Mouse (Mus musculus): Measurements from ENCODE around the gene Hist1h2bb. TPM values are rescaled to one million over a fixed set of nuclear protein-coding genes. Genes with fewer than 3 reads are reported as not detected.
"Not testable (repeated sequence)": the region's sequence is repeated elsewhere in the genome, so short reads cannot be mapped to it uniquely, and the experiment has no call there.

Gene Hist1h2bb
- polyA plus RNA-seq, 1 experiment from 2014 or later: 4.1 TPM

DNA sequence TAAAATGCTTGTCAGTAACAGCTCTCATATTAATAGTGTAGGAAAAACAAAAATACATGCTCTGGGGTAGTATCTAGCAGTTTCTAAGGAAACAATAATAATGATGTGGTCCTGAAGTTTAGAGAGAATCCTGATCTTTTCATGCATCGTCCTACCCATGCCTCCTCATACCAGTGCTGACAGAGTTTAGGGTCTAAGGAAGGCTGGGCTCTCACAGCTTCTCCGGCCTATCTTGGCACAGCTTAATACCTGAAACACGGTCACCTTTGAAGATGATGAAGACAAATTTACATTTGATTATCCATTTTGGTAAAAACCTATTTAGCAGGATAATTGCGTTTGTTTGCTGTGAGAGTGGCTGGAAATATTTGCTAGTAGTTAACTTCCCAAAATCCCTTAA is 2.6 kb upstream of the Hist1h2bb start:
- H3K4me2 ChIP-seq: peak overlapping the region; percentile 63
- peak overlapping the region; percentile 36 for H3K4me3 ChIP-seq
- ATAC-seq (ENCODE audit: borderline replicate concordance, extremely low read depth, low FRiP score, low TSS enrichment): no peak
- H3K9me3 ChIP-seq: no peaks in the 10 kb centered on the region
- peaks cover 30% of the 10 kb centered on the region for H3K4me1 ChIP-seq
- no peaks in the 10 kb centered on the region for H3K36me3 ChIP-seq
- 25% methylated on average over 4 of the region's 4 CpGs for WGBS
- peak overlapping the region; percentile 98 for H3K27ac ChIP-seq
- H3K9ac ChIP-seq: 0 out of 2 replicates have a peak overlapping the region, but pooled peaks have one; percentile 55
- H3K27me3 ChIP-seq: no peaks in the 10 kb centered on the region

DNA sequence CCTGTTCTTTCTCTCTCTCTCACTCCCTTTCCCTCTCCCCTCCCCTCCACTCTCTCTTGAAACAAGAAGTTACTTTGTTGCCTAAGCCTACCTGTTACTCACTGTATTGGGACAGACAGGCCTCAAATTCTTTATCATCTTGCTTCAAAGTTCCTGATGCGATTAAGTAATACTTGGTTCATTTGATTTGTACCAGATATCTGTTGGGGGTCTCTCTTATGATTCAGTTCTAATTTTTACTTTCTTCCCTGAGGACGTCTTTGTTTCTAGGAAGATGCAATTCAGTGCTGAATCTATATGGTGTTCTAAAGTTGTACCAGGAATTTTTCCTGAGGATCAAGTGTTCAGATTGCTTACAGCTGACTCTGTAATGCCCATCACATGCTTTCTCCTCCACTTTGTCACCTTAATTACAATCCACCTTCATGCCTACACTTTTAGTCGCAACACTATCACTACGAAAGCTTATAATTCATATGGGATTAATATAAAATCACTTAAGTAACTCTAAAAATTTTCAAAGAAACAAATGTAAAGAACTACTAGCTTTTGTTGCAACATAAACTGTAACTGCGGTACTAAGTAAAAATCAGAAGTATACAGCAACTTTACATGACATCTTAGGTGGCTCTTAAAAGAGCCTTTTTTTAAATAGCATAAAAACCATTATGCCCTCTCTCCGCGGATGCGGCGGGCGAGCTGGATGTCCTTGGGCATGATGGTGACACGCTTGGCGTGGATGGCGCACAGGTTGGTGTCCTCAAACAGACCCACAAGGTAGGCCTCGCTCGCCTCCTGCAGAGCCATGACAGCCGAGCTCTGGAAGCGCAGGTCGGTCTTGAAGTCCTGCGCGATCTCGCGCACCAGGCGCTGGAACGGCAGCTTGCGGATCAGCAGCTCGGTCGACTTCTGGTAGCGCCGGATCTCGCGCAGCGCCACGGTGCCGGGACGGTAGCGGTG is 1.8 kb upstream of the Hist1h2bb start:
- peak overlapping the region; percentile 63 for H3K4me2 ChIP-seq
- H3K9me3 ChIP-seq: no peaks in the 10 kb centered on the region
- H3K36me3 ChIP-seq: no peaks in the 10 kb centered on the region
- H3K27me3 ChIP-seq: no peaks in the 10 kb centered on the region
- H3K4me1 ChIP-seq: peaks cover 30% of the 10 kb centered on the region
- under 1% methylated on average over 15 of the region's 36 CpGs for WGBS
- peak overlapping the region; percentile 36 for H3K4me3 ChIP-seq
- H3K9ac ChIP-seq: peak overlapping the region; percentile 55
- ATAC-seq (ENCODE audit: borderline replicate concordance, extremely low read depth, low FRiP score, low TSS enrichment): no peak
- peak overlapping the region; percentile 98 for H3K27ac ChIP-seq

DNA sequence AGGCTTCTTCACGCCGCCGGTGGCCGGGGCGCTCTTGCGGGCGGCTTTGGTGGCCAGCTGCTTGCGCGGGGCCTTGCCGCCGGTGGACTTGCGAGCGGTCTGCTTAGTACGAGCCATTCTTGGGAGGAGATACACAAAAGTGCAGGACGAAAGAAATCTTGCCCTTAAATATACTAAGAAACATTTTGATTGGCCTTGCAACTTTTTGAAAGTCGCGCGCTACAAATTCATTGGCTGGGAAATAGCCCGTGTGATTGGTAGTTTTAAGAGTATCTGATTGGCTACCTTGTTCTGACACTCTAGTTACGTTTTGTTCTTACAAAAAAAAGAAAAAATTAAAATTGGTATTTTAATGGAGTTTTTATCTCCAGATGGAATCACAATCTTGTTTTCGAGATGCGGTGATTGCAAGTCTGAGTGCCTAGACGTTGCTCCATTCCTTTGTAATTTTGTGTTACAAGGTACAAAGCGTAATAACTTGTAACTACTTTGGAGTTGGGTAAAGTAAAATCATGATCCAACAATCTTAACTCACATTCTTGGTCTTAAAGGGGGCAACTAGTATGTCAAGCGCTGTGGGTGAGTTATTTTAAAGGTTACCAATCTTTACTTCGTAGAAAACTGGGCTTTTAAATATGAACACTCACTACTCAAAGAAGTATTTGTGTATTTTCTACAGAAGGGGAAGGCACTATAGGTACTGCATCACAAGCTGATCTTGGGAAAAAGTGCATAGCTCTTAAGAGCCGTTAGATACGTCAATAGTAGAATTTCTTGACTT is 963 bp upstream of the Hist1h2bb start, which contains the start of gene Hist1h3c:
Gene Hist1h3c, minus strand, starts transcription at position 222 of the 781 bp plus-strand sequence.
- Histone ChIP-seq H3K27me3 (no peaks in the 10 kb centered on the region), H3K4me3 (peak within 1 kb of the TSS; percentile 36), H3K4me2 (peak within 1 kb of the TSS; percentile 63), H3K9me3 (no peaks in the 10 kb centered on the region), H3K4me1 (peaks cover 26% of the 10 kb centered on the region), H3K36me3 (no peaks in the 10 kb centered on the region), H3K27ac (peak within 1 kb of the TSS; percentile 98), H3K9ac (peak within 1 kb of the TSS; percentile 55)
- peak; percentile 69 for ATAC-seq (ENCODE audit: borderline replicate concordance, extremely low read depth, low FRiP score, low TSS enrichment)
- WGBS: under 1% methylated on average over 26 of the region's 28 CpGs

DNA sequence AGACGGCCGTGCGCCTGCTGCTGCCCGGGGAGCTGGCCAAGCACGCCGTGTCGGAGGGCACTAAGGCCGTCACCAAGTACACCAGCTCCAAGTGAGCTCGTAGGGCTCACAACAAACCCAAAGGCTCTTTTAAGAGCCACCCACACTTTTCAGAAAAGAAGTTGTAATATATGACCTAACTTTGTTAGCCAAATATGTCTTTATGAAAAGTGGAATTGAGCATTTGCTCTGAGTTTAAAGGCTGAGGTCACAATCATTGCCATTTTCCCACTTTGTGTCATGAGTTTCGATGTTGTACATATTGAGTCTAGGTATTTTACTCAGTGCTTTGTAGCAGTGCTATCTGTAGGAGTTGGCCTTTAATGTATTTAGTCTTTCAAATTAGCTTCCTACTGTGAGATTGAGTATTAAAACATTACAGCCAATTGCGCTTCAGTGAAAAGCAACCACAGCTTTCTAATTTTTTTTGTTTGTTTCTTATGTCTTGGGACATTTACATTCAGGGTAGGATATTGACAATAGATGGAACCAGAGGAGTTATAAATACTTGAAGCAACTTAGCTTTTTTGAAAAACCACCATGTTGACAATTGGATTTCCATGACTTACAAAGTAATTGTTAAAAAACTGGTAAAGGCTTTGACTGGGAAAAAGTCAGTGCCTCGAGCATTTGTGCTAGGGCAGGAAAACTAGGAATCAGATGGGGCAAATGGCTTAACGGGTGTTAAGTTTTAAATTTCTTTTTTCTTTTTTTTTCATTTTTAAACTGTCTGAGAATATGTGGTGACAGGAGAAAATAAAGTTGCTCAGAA is 752 bp downstream of the Hist1h2bb start:
- Histone ChIP-seq H3K9me3 (no peaks in the 10 kb centered on the region), H3K27me3 (no peaks in the 10 kb centered on the region), H3K4me3 (peak overlapping the region; percentile 34), H3K4me2 (peak overlapping the region; percentile 63), H3K4me1 (peaks cover 21% of the 10 kb centered on the region), H3K27ac (peak overlapping the region; percentile 98), H3K9ac (peak overlapping the region; percentile 59), H3K36me3 (no peaks in the 10 kb centered on the region)
- ATAC-seq (ENCODE audit: borderline replicate concordance, extremely low read depth, low FRiP score, low TSS enrichment): peak; percentile 5; the same call in 1 of the 2 replicates
- WGBS: 4% methylated on average over 10 of the region's 13 CpGs

DNA sequence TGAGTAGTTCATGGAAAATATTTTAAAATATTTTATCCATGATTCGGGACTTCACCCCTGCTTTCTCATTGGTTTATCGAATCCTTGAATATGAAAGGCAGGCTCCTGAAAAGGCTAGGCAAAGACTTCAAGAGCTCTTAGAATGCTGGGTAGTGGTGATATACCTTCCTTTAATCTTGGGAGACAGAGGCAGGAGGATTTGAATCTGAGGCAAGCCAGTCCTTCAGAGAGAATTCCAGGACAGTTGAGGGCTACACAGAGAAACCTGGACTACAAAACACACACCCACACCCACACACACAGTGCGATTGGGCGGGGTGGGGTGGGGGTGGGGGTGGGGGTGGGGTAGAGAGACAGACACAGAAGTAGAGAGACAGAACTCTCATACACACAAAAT is 1.4 kb downstream of the Hist1h2bb start:
- Histone ChIP-seq H3K9me3 (no peaks in the 10 kb centered on the region), H3K27ac (peak overlapping the region; percentile 98), H3K4me3 (peak overlapping the region; percentile 34; the same call in 1 of the 2 replicates), H3K4me1 (peaks cover 24% of the 10 kb centered on the region), H3K9ac (peak overlapping the region; percentile 34), H3K27me3 (no peaks in the 10 kb centered on the region), H3K36me3 (no peaks in the 10 kb centered on the region), H3K4me2 (peak overlapping the region; percentile 63)
- WGBS: 2% methylated on average over 4 of the region's 4 CpGs
- no peak for ATAC-seq (ENCODE audit: borderline replicate concordance, extremely low read depth, low FRiP score, low TSS enrichment)

DNA sequence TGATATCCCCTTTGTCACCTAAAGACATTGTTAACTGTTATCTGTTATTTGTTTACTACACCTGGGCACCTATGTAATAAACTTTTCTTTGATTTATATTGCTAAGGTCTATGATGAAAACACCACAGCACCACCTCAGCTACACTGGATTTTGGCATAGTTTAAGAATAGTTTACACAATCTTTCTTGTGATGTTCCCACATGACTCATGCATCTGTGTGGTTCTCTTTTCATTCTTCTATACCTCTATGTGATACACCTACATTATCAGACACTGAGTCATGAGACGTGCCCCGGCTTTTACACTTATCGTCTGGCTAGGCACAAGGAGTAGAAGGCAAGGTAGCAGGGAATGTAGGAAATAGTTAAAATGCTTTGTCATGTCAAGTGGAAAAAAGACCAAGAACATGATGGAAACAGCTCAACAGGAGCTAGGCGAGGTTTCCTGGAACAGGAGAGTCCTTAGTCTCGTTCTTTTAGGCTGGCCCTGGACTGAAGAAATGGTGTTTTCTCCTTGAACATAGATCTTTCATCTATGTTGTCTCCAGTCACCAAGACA is 3.1 kb downstream of the Hist1h2bb start:
- no peak overlapping the region for H3K9ac ChIP-seq
- H3K4me2 ChIP-seq: no peak overlapping the region
- peaks cover 31% of the 10 kb centered on the region for H3K4me1 ChIP-seq
- H3K36me3 ChIP-seq: no peaks in the 10 kb centered on the region
- H3K4me3 ChIP-seq: no peak overlapping the region
- no peaks in the 10 kb centered on the region for H3K9me3 ChIP-seq
- WGBS: 83% methylated on average over 5 of the region's 5 CpGs
- H3K27ac ChIP-seq: peak overlapping the region; percentile 87
- H3K27me3 ChIP-seq: no peaks in the 10 kb centered on the region
- ATAC-seq (ENCODE audit: borderline replicate concordance, extremely low read depth, low FRiP score, low TSS enrichment): no peak

DNA sequence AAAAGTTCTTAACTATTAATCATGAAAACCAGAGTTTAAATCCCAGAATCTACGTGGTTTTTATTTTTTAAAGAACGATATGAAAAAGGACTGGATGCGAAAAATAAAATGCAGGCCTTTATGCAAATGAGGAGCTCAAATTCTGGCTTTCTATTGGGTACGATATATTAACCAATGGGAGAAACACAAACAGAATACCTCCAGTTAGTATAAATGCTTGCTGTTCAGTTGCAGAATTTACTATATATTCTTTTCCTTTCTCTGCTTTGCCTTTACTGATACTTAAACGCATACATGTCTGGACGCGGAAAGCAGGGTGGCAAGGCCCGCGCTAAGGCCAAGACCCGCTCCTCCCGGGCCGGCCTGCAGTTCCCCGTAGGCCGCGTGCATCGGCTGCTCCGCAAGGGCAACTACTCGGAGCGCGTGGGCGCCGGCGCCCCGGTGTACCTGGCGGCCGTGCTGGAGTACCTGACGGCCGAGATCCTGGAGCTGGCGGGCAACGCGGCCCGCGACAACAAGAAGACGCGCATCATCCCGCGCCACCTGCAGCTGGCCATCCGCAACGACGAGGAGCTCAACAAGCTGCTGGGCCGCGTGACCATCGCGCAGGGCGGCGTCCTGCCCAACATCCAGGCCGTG is 4.4 kb downstream of the Hist1h2bb start, which contains the start of gene Hist1h2ab:
Gene Hist1h2ab, plus strand, starts transcription at position 288 of the 639 bp plus-strand sequence.
- Histone ChIP-seq H3K4me2 (peak within 1 kb of the TSS; percentile 59), H3K27ac (peak within 1 kb of the TSS; percentile 98), H3K9ac (peak within 1 kb of the TSS; percentile 44), H3K4me1 (peaks cover 30% of the 10 kb centered on the region), H3K4me3 (peak within 1 kb of the TSS; percentile 44)
- not testable (repeated sequence) for H3K27me3 ChIP-seq, H3K9me3 ChIP-seq, H3K36me3 ChIP-seq
- under 1% methylated on average over 32 of the region's 47 CpGs for WGBS
- peak; percentile 44 for ATAC-seq (ENCODE audit: borderline replicate concordance, extremely low read depth, low FRiP score, low TSS enrichment)

DNA sequence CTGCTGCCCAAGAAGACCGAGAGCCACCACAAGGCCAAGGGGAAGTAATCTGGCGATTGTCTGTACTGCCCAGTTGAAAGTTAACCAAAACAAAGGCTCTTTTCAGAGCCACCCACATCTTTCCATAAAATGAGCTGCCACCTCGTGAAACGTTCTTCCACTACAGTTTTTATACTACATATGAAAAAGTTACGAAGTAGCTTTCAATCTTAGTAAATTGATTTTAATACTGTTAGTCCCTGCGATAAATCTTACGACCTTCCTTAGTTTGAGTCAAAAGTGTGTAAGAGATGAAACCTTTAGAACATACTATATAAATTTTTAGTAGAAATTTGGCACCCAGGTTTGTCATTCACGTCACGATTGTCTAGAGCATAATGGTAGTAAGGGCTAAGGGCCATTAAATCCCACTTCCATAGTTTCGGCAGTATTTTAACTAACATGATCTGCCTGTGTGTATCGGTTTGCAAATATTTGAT is 5.0 kb downstream of the Hist1h2bb start:
- H3K9me3 ChIP-seq: no peaks in the 10 kb centered on the region
- peak overlapping the region; percentile 59 for H3K4me2 ChIP-seq
- no peaks in the 10 kb centered on the region for H3K27me3 ChIP-seq
- no peak for ATAC-seq (ENCODE audit: borderline replicate concordance, extremely low read depth, low FRiP score, low TSS enrichment)
- H3K27ac ChIP-seq: peak overlapping the region; percentile 98
- under 1% methylated on average over 11 of the region's 11 CpGs for WGBS
- H3K4me3 ChIP-seq: peak overlapping the region; percentile 44
- H3K4me1 ChIP-seq: peaks cover 30% of the 10 kb centered on the region
- no peaks in the 10 kb centered on the region for H3K36me3 ChIP-seq
- peak overlapping the region; percentile 44 for H3K9ac ChIP-seq

DNA sequence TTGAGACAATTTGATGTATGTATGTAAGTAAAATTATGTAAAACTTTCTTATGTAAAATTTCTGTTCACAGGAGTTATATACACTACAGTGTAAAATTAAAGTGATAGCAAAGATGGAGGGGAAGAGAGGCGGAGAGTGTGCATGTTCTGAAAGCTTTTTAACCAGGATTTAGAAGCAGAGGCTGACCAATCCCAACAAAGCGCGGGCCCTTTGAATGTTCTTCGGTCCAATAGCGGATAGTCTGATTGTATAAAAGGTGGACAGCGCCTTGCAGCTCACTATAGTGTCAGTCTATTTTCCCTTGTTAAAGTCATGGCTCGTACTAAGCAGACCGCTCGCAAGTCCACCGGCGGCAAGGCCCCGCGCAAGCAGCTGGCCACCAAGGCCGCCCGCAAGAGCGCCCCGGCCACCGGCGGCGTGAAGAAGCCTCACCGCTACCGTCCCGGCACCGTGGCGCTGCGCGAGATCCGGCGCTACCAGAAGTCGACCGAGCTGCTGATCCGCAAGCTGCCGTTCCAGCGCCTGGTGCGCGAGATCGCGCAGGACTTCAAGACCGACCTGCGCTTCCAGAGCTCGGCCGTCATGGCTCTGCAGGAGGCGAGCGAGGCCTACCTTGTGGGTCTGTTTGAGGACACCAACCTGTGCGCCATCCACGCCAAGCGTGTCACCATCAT is 5.7 kb downstream of the Hist1h2bb start, which contains the start of gene Hist1h3b:
Gene Hist1h3b, plus strand, starts transcription at position 201 of the 675 bp plus-strand sequence.
- H3K27me3 ChIP-seq, H3K9me3 ChIP-seq, H3K36me3 ChIP-seq: not testable (repeated sequence)
- under 1% methylated on average over 18 of the region's 47 CpGs for WGBS
- Histone ChIP-seq H3K4me3 (peak within 1 kb of the TSS; percentile 44), H3K4me1 (peaks cover 28% of the 10 kb centered on the region), H3K9ac (peak within 1 kb of the TSS; percentile 54), H3K4me2 (peak within 1 kb of the TSS; percentile 59), H3K27ac (peak within 1 kb of the TSS; percentile 98)
- ATAC-seq (ENCODE audit: borderline replicate concordance, extremely low read depth, low FRiP score, low TSS enrichment): peak; percentile 89

DNA sequence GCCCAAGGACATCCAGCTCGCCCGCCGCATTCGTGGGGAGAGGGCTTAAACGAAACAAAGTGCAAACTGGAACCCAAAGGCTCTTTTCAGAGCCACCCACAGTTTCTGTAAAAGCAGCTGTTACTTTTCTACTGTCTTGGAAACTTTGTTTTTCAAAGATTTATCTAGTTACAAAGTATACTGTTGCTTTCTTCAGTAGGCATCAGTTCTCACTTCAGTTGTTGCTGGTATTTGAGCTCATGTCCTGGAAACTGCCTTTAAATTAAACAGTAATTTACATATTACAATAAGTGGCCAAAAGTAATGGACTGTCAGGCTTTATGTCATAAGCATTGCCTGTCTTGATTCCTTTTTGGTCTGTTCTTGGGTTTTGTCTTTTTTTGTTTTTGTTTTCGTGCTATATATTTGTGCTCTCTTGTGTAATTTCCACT is 6.2 kb downstream of the Hist1h2bb start:
- whole genome bisulfite sequencing: 3% methylated on average over 6 of the region's 6 CpGs

More for the DNA sequence above, 6.2 kb downstream of the Hist1h2bb start:
- H3K27me3 ChIP-seq: no peaks in the 10 kb centered on the region
- ATAC-seq (ENCODE audit: borderline replicate concordance, extremely low read depth, low FRiP score, low TSS enrichment): no peak
- H3K27ac ChIP-seq: peak overlapping the region; percentile 87
- H3K4me1 ChIP-seq: peaks cover 27% of the 10 kb centered on the region
- no peaks in the 10 kb centered on the region for H3K36me3 ChIP-seq
- peak overlapping the region; percentile 39 for H3K4me3 ChIP-seq
- H3K4me2 ChIP-seq: peak overlapping the region; percentile 52
- H3K9ac ChIP-seq: peak overlapping the region; percentile 54
- no peaks in the 10 kb centered on the region for H3K9me3 ChIP-seq
